Comparison of ENCODE assay signal across 8 mouse cellular contexts in genomic region chr11:108223154-108223553, GRCm38 (mm10).
DNase-seq lines count a peak whose midpoint lies in the region; ATAC-seq and TF ChIP-seq lines count a peak whose summit lies in the region.

No protein-coding gene starts in this region.

- ATAC-seq in heart, embryonic 16.5 days (replicated peaks; ENCODE audit: extremely low read depth, insufficient read depth, low FRiP score): peak; percentile 41; the same call in 1 of the 2 replicates
- peak; percentile 40; the same call in 1 of the 2 replicates for ATAC-seq in liver, embryonic 15.5 days (ENCODE audit: insufficient read depth)
- no peak for ATAC-seq in cerebellum, adult (ENCODE audit: insufficient number of reproducible peaks, low FRiP score, low TSS enrichment)

- no peak overlapping the region for H3K4me2 ChIP-seq in heart, embryonic 16.5 days (ENCODE audit: low read depth, low read length)
- H3K4me2 ChIP-seq in liver, embryonic 15.5 days: peak overlapping the region; percentile 32

- no peak overlapping the region for H3K9ac ChIP-seq in heart, embryonic 16.5 days (ENCODE audit: low read length)
- H3K9ac ChIP-seq in liver, embryonic 15.5 days: no peak overlapping the region

- DNase-seq in gastrocnemius, adult 2 months: peak; percentile 31
- no peak for DNase-seq in gastrocnemius, adult 8-10 months (ENCODE audit: low spot score in 2 of 2)
- DNase-seq in CD4-positive, CD25-positive, alpha-beta regulatory T cell, adult 2 months (ENCODE audit: low read depth, low spot score): peak; percentile 64
- DNase-seq in spleen, postnatal 4 days (ENCODE audit: low spot score in 2 of 2): peak; percentile 28 to 66
- DNase-seq in kidney, adult 11 months: no peak

- H3K9me3 ChIP-seq in heart, embryonic 16.5 days (replicated peaks; ENCODE audit: control insufficient read depth, low read length): no peaks in the 10 kb centered on the region
- no peaks in the 10 kb centered on the region for H3K9me3 ChIP-seq in liver, embryonic 15.5 days (replicated peaks)

- no peak for TF ChIP-seq CTCF in gastrocnemius, adult 2 months (IDR thresholded peaks at IDR 0.05)

- no peaks in the 10 kb centered on the region for H3K27me3 ChIP-seq in heart, embryonic 16.5 days (ENCODE audit: control insufficient read depth, insufficient read depth, low read length)
- H3K27me3 ChIP-seq in liver, embryonic 15.5 days: no peaks in the 10 kb centered on the region

- H3K27ac ChIP-seq in gastrocnemius, adult 2 months: peak overlapping the region; percentile 54
- peak overlapping the region; percentile 51 for H3K27ac ChIP-seq in heart, embryonic 16.5 days (ENCODE audit: low read length)
- H3K27ac ChIP-seq in liver, embryonic 15.5 days (replicated peaks): peak overlapping the region; percentile 14; the same call in 1 of the 2 replicates

- no peaks in the 10 kb centered on the region for H3K36me3 ChIP-seq in heart, embryonic 16.5 days (ENCODE audit: control insufficient read depth, insufficient read depth)
- no peaks in the 10 kb centered on the region for H3K36me3 ChIP-seq in liver, embryonic 15.5 days (replicated peaks)

- no peak overlapping the region for H3K4me3 ChIP-seq in gastrocnemius, adult 2 months
- H3K4me3 ChIP-seq in heart, embryonic 16.5 days (ENCODE audit: low read length): no peak overlapping the region
- no peak overlapping the region for H3K4me3 ChIP-seq in liver, embryonic 15.5 days (replicated peaks)

- peaks cover 35% of the 10 kb centered on the region for H3K4me1 ChIP-seq in heart, embryonic 16.5 days (ENCODE audit: control insufficient read depth, insufficient read depth, low read length)
- H3K4me1 ChIP-seq in liver, embryonic 15.5 days (replicated peaks): peaks cover 8% of the 10 kb centered on the region; the same call in 1 of the 2 replicates

- WGBS in heart, embryonic 16.5 days: 69% methylated on average over 6 of the region's 6 CpGs
- WGBS in liver, embryonic 15.5 days (ENCODE audit: insufficient replicate concordance): 20% methylated on average over 6 of the region's 6 CpGs

- intact Hi-C loops in gastrocnemius, adult 2 months (cut with DNase I): loop anchor here (5.0 kb wide), 1 partner anchor 119 kb away; the partner anchor contains the start of genes Apoh and Prkca

Comparison
In these comparisons a context has a peak if more than half of its experiments do, and no peak if none do; other contexts are left out.
1. DNase-seq: peak in gastrocnemius, adult 2 months (single experiment), CD4-positive, CD25-positive, alpha-beta regulatory T cell, adult 2 months (single experiment) and spleen, postnatal 4 days (2 of 2); none in gastrocnemius, adult 8-10 months (0 of 2) and kidney, adult 11 months (single experiment).
2. Peak in every context shown above with its lines, with median percentiles within 50 percentile points of each other: H3K27ac ChIP-seq.